Mouse (Mus musculus): ENCODE measurements around the gene Eipr1.

Eipr1 gene

GRCm38 (mm10) chr12:28799798-28800411 lies 48.3 kb downstream of the Eipr1 start:
- no peak for TF ChIP-seq GATA4 (IDR thresholded peaks at IDR 0.05; ENCODE audit: insufficient replicate concordance, low read length)

GRCm38 (mm10) chr12:28800423-28800822 lies 48.8 kb downstream of the Eipr1 start:
- TF ChIP-seq GATA4 (IDR thresholded peaks at IDR 0.05; ENCODE audit: insufficient replicate concordance, low read length): no peak

DNA sequence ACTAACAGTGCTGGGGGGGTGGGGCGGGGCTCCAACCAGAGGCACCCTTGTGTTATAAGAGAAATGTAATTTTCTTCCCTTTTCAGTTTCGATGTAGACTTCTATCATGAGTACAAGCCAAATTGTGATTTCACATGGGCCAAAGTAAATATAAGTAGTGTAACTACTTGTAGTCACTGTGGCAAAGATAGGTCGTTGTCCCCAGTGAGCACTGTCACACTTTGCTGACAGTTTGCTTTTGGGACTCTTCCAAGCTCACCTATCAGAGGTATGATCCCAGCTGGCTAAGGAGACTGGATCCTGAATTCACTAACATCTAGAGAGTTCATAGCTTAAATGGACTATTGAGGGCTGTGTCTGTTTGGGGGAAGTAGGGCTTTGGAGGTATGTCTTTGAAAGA lies 49.3 kb downstream of the Eipr1 start:
- TF ChIP-seq GATA4 (IDR thresholded peaks at IDR 0.05; ENCODE audit: insufficient replicate concordance, low read length): no peak

GRCm38 (mm10) chr12:28801731-28802130 lies 50.1 kb downstream of the Eipr1 start:
- no peak for TF ChIP-seq GATA4 (IDR thresholded peaks at IDR 0.05; ENCODE audit: insufficient replicate concordance, low read length)

- TF ChIP-seq GATA4 (IDR thresholded peaks at IDR 0.05; ENCODE audit: insufficient replicate concordance, low read length): no peak
These were observed 51.4 kb downstream of the Eipr1 start for GRCm38 (mm10) chr12:28803043-28803442.

DNA sequence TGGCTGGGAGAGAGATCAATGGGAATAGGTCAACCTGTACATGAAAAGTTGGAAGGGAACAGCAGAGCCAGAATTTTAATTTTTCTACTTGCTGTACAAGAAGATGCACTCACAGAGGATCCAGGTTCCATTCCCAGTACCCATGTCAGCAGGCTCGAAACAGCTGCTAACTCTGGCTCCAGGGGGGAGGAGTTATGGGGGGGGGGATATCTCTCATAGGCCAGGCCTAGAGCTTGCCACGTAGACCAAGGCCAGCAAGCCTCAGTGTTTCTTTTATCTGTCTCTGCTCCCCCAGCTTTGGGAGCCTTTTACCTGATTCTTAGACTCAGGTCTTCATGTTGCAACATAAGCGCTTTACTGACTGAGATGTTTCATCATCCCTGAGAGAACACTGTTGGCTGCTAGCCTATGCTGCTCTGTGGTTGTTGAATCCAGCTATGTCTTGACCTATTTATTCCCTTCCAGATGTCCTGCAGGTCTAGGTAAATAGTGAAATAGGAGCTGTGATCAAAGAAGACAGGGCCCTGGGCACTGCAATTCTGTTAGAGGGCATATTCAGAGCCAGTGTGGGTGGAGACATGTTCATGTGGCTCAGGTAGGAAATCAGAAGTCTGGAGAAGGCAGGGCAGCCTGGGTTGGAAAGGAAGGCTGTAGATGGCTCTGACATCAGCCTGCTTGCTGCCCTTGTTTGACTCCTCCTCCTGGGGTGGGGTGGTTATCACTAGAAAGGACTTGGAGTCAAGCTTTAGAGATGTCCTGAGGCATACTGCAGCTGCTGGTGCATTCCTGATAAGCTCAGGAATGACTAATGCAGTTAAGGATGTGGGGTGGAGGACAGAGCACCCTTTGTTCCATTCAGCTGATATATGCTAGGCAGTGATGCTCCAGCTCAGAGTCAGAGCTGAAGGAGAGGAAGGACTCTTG lies 53.2 kb downstream of the Eipr1 start:
- no peak for TF ChIP-seq GATA4 (IDR thresholded peaks at IDR 0.05; ENCODE audit: insufficient replicate concordance, low read length)

- no peak for TF ChIP-seq GATA4 (IDR thresholded peaks at IDR 0.05; ENCODE audit: insufficient replicate concordance, low read length)
These were observed 57.3 kb downstream of the Eipr1 start for GRCm38 (mm10) chr12:28808786-28809375.

GRCm38 (mm10) chr12:28809756-28810337 lies 58.2 kb downstream of the Eipr1 start:
- TF ChIP-seq GATA4 (IDR thresholded peaks at IDR 0.05; ENCODE audit: insufficient replicate concordance, low read length): no peak

GRCm38 (mm10) chr12:28816681-28817426 lies 65.3 kb downstream of the Eipr1 start:
- no peak for TF ChIP-seq GATA4 (IDR thresholded peaks at IDR 0.05; ENCODE audit: insufficient replicate concordance, low read length)

GRCm38 (mm10) chr12:28817427-28817752 lies 65.8 kb downstream of the Eipr1 start:
- no peak for TF ChIP-seq GATA4 (IDR thresholded peaks at IDR 0.05; ENCODE audit: insufficient replicate concordance, low read length)

- TF ChIP-seq GATA4 (IDR thresholded peaks at IDR 0.05; ENCODE audit: insufficient replicate concordance, low read length): no peak
These were observed 66.3 kb downstream of the Eipr1 start for GRCm38 (mm10) chr12:28817891-28818290.

DNA sequence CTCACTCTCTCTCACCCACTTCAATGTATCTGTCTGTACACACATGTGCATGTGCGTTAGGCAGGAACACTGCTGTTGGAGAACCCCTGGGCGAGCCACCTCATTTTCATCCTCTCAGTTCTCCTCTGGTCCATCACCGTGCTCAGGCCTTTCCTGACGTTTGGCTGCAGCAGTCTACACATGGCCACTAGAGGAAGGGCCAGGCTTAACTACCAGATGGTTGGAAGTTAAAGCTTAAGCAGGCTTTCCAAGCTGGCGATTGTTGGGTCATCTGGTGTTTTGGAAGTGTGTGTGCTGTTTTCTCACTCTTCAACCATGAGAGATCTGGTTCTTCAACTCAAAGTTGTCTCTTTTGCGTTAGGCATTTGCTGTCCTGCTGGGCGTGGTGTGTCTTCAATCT lies 71.9 kb downstream of the Eipr1 start:
- no peak for TF ChIP-seq GATA4 (IDR thresholded peaks at IDR 0.05; ENCODE audit: insufficient replicate concordance, low read length)

- TF ChIP-seq GATA4 (IDR thresholded peaks at IDR 0.05; ENCODE audit: insufficient replicate concordance, low read length): no peak
These were observed 77.9 kb downstream of the Eipr1 start for GRCm38 (mm10) chr12:28829502-28829901.

GRCm38 (mm10) chr12:28830471-28830870 lies 78.9 kb downstream of the Eipr1 start:
- no peak for TF ChIP-seq GATA4 (IDR thresholded peaks at IDR 0.05; ENCODE audit: insufficient replicate concordance, low read length)

Measured in liver, adult (tissue).